Mouse (Mus musculus) thymus, adult 2 months (tissue): ENCODE data around the gene Eif3k.

Source experiments
- CTCF ChIP-seq: fragments of 200-500 bp; IDR thresholded peaks from 2 replicates; pipeline ENCODE4 v1.5.1; 2012; ENCODE audit warnings: mild to moderate bottlenecking, control low read depth, low read length, moderate library complexity, borderline replicate concordance; ENCODE audit not compliant: control insufficient read depth, poor library complexity, insufficient read depth; ENCODE audit errors: extremely low read depth
- POLR2A ChIP-seq: fragments of 200-500 bp; IDR thresholded peaks from 2 replicates; pipeline ENCODE4 v1.6.1; 2012; ENCODE audit warnings: mild to moderate bottlenecking, low read length, control low read depth, moderate library complexity; ENCODE audit not compliant: control insufficient read depth, poor library complexity, insufficient read depth; ENCODE audit errors: extremely low read depth

GRCm38 (mm10) chr7:28965346-28965840, 16.3 kb downstream of the Eif3k start:
- TF ChIP-seq CTCF (no peak), POLR2A (no peak)
